Mouse (Mus musculus) midbrain, embryonic 12.5 days (tissue): ENCODE results near the gene Chpt1. TPM values are rescaled to one million over a fixed set of nuclear protein-coding genes. Genes with fewer than 3 reads are reported as not detected.
A peak's percentile ranks its signal among the peaks of the same experiment; 100 is the strongest.
"Not testable (repeated sequence)": the region's sequence is repeated elsewhere in the genome, so short reads cannot be mapped to it uniquely, and the experiment has no call there.

Source experiments
- ATAC-seq: fragments of 200-750 bp; cut with Nextera tagmentation; 2 replicates; pipeline ENCODE4 v1.8.0; 2017; ENCODE audit warnings: low read depth, moderate TSS enrichment, moderate library complexity; ENCODE audit not compliant: low FRiP score
- H3K27ac ChIP-seq: fragments of 300-500 bp; sonication (generic); replicated peaks from 2 replicates; pipeline ENCODE4 v1.5.1; 2016; ENCODE audit warnings: mild to moderate bottlenecking
- H3K27me3 ChIP-seq: fragments of 300-500 bp; sonication (generic); 2 replicates; pipeline ENCODE4 v1.6.1; 2016; ENCODE audit warnings: mild to moderate bottlenecking
- H3K36me3 ChIP-seq: fragments of 300-500 bp; sonication (generic); 2 replicates; pipeline ENCODE4 v1.6.1; 2016
- H3K4me1 ChIP-seq: fragments of 300-500 bp; sonication (generic); 2 replicates; pipeline ENCODE4 v1.6.1; 2016
- H3K4me2 ChIP-seq: fragments of 300-500 bp; sonication (generic); replicated peaks from 2 replicates; pipeline ENCODE4 v1.6.1; 2016; ENCODE audit warnings: mild to moderate bottlenecking, moderate library complexity
- H3K4me3 ChIP-seq: fragments of 300-500 bp; sonication (generic); 2 replicates; pipeline ENCODE4 v1.5.1; 2016; ENCODE audit warnings: mild to moderate bottlenecking
- H3K9ac ChIP-seq: fragments of 300-500 bp; sonication (generic); replicated peaks from 2 replicates; pipeline ENCODE4 v1.6.1; 2016; ENCODE audit warnings: mild to moderate bottlenecking, moderate library complexity
- H3K9me3 ChIP-seq: fragments of 300-500 bp; sonication (generic); 2 replicates; pipeline ENCODE4 v1.6.1; 2016; ENCODE audit warnings: mild to moderate bottlenecking
- WGBS: fragments of 180-500 bp; shearing (Covaris S2); methylation state at CpG from one replicate; pipeline ENCODE4 v1.1.7; 2016; 5-methylcytosine and 5-hydroxymethylcytosine counted together
- polyA plus RNA-seq: library from polyadenylated mRNA; unstranded; fragments of >200 nt; fragmentation: Nextera tagmentation; extraction: Ambion mirVana; gene quantifications from 2 replicates; pipeline ENCODE4 v1.2.1, GENCODE M21; 2016

Gene Chpt1
- polyA plus RNA-seq: 15.5 and 16.4 TPM in 2 replicates

- 1% methylated on average over 56 of the region's 80 CpGs for WGBS
- Histone ChIP-seq H3K9me3 (no peaks in the 10 kb centered on the region), H3K36me3 (no peaks in the 10 kb centered on the region), H3K27ac (peak within 1 kb of the TSS; percentile 67), H3K27me3 (no peaks in the 10 kb centered on the region), H3K4me1 (peaks cover 16% of the 10 kb centered on the region; the same call in 1 of the 2 replicates), H3K4me3 (peak within 1 kb of the TSS; percentile 59), H3K9ac (peak within 1 kb of the TSS; percentile 80), H3K4me2 (peak within 1 kb of the TSS; percentile 64)
- peak; percentile 97 for ATAC-seq
These were observed at the start of gene Chpt1 for GRCm38 (mm10) chr10:88503421-88504314. TSS of gene Chpt1 (minus strand) at chr10:88504073.

DNA sequence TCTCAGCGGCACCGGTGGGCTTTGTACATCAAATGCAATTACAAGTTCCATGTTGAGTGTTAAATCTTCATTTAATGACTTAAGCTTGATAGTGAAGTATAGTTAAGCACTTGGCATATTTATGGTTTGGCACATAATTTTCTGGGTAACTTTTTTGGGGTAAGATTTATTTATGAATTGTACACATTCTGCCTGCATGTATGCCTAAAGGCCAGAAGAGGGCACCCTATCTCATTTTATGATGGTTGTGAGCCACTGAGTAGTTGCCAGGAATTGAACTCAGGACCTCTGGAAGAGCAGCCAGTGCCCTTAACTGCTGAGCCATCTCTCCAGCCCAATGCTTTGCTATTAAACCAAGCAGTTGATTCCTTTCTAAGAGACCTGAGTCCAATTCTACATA is 48.9 kb upstream of the Chpt1 start:
- Histone ChIP-seq H3K27me3 (no peaks in the 10 kb centered on the region), H3K9me3 (no peaks in the 10 kb centered on the region), H3K9ac (no peak overlapping the region), H3K27ac (no peak overlapping the region), H3K4me1 (no peaks in the 10 kb centered on the region), H3K36me3 (no peaks in the 10 kb centered on the region), H3K4me3 (no peak overlapping the region), H3K4me2 (no peak overlapping the region)
- ATAC-seq: no peak
- WGBS: 94% methylated on average over 2 of the region's 2 CpGs

- Histone ChIP-seq H3K36me3 (no peaks in the 10 kb centered on the region), H3K27ac (no peak overlapping the region), H3K4me2 (no peak overlapping the region), H3K9me3 (no peaks in the 10 kb centered on the region), H3K4me1 (no peaks in the 10 kb centered on the region), H3K27me3 (no peaks in the 10 kb centered on the region), H3K9ac (no peak overlapping the region), H3K4me3 (no peak overlapping the region)
- 75% methylated on average over 3 of the region's 3 CpGs for WGBS
- ATAC-seq: no peak
These were observed 46.4 kb upstream of the Chpt1 start for GRCm38 (mm10) chr10:88550225-88550624.

- Histone ChIP-seq H3K4me2 (no peak overlapping the region), H3K36me3 (no peaks in the 10 kb centered on the region), H3K9me3 (0 out of 2 replicates have a peak, but pooled peaks cover 4% of the 10 kb centered on the region), H3K27me3 (no peaks in the 10 kb centered on the region), H3K9ac (no peak overlapping the region), H3K4me1 (no peaks in the 10 kb centered on the region), H3K27ac (no peak overlapping the region), H3K4me3 (no peak overlapping the region)
- ATAC-seq: no peak
- WGBS: 55% methylated on average over 2 of the region's 2 CpGs
These were observed 43.8 kb upstream of the Chpt1 start for GRCm38 (mm10) chr10:88547635-88548034.

GRCm38 (mm10) chr10:88530631-88531030 is 26.8 kb upstream of the Chpt1 start:
- 75% methylated on average over 5 of the region's 5 CpGs for WGBS
- Histone ChIP-seq H3K4me2 (no peak overlapping the region), H3K4me3 (no peak overlapping the region), H3K27ac (no peak overlapping the region), H3K4me1 (no peaks in the 10 kb centered on the region), H3K9me3 (no peaks in the 10 kb centered on the region), H3K36me3 (no peaks in the 10 kb centered on the region), H3K27me3 (no peaks in the 10 kb centered on the region), H3K9ac (no peak overlapping the region)
- no peak for ATAC-seq

- Histone ChIP-seq H3K9ac (no peak overlapping the region), H3K36me3 (no peaks in the 10 kb centered on the region), H3K27me3 (no peaks in the 10 kb centered on the region), H3K4me2 (no peak overlapping the region), H3K4me1 (no peaks in the 10 kb centered on the region), H3K9me3 (no peaks in the 10 kb centered on the region), H3K27ac (no peak overlapping the region), H3K4me3 (no peak overlapping the region)
- ATAC-seq: no peak
- WGBS: 85% methylated on average over 2 of the region's 2 CpGs
These were observed 20.1 kb upstream of the Chpt1 start for GRCm38 (mm10) chr10:88524016-88524415.

- no peak for ATAC-seq
- Histone ChIP-seq H3K36me3 (no peaks in the 10 kb centered on the region), H3K27me3 (no peaks in the 10 kb centered on the region), H3K9ac (no peak overlapping the region), H3K4me1 (no peaks in the 10 kb centered on the region), H3K9me3 (no peaks in the 10 kb centered on the region), H3K4me2 (no peak overlapping the region), H3K27ac (no peak overlapping the region), H3K4me3 (no peak overlapping the region)
- whole genome bisulfite sequencing: 83% methylated on average over 1 of the region's 1 CpGs
These were observed 19.3 kb upstream of the Chpt1 start for GRCm38 (mm10) chr10:88523212-88523611.

DNA sequence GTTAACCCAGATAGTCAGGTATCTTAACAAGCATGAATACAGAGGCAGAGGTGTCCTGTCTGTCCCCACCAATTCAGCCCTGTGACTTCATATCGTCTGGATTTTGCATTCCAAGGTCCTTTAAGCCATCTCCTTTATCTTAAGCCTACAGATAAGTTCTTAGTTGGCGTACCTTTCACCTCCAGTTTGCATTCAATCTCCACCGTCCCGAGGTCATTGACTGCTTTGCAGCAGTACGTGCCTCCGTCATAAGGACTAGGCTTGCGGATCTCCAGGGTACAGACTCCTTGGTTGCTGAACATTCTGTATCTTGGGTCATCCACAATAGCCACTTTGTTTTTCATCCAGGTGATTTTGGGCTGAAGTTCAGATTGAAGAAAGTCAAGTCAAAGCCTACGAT is 18.9 kb upstream of the Chpt1 start:
- H3K9me3 ChIP-seq: no peaks in the 10 kb centered on the region
- no peaks in the 10 kb centered on the region for H3K27me3 ChIP-seq
- no peaks in the 10 kb centered on the region for H3K4me1 ChIP-seq
- no peak overlapping the region for H3K4me3 ChIP-seq
- no peak overlapping the region for H3K9ac ChIP-seq
- H3K27ac ChIP-seq: no peak overlapping the region
- WGBS: 89% methylated on average over 8 of the region's 8 CpGs
- no peak for ATAC-seq
- H3K4me2 ChIP-seq: no peak overlapping the region
- no peaks in the 10 kb centered on the region for H3K36me3 ChIP-seq

DNA sequence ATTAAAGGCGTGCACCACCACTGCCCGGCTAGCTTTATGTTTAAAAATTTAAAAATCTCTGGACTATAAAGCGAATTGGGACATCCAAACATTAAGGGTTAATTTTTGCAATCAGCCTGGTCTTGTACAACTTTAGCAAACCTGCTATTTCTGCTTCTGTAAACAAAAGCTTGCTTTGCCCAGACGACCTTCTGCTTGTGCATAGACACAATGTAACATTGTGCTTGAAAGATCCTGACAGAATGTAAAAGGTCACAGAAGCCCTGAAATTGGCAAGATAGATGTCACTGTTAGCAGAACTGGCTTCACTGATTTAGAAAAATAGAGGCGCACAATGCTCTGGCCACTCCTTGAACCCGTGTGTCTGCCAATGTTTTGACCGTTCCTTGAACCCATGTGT is 11.2 kb upstream of the Chpt1 start:
- not testable (repeated sequence) for H3K9me3 ChIP-seq, H3K27me3 ChIP-seq, H3K4me2 ChIP-seq, H3K4me1 ChIP-seq, ATAC-seq, H3K9ac ChIP-seq, H3K27ac ChIP-seq, H3K4me3 ChIP-seq, H3K36me3 ChIP-seq
- 86% methylated on average over 7 of the region's 7 CpGs for WGBS

- 80% methylated on average over 2 of the region's 2 CpGs for WGBS
- Histone ChIP-seq H3K27me3 (no peaks in the 10 kb centered on the region), H3K36me3 (no peaks in the 10 kb centered on the region), H3K4me3 (no peak overlapping the region), H3K9ac (no peak overlapping the region), H3K27ac (no peak overlapping the region), H3K4me2 (no peak overlapping the region), H3K9me3 (no peaks in the 10 kb centered on the region), H3K4me1 (no peaks in the 10 kb centered on the region)
- ATAC-seq: no peak
These were observed 10.6 kb upstream of the Chpt1 start for GRCm38 (mm10) chr10:88514495-88514894.

- Histone ChIP-seq H3K4me1 (no peaks in the 10 kb centered on the region), H3K36me3 (no peaks in the 10 kb centered on the region), H3K9ac (no peak overlapping the region), H3K4me2 (no peak overlapping the region), H3K27me3 (no peaks in the 10 kb centered on the region), H3K4me3 (no peak overlapping the region), H3K27ac (no peak overlapping the region), H3K9me3 (no peaks in the 10 kb centered on the region)
- WGBS: 70% methylated on average over 8 of the region's 8 CpGs
- ATAC-seq: no peak
These were observed 9.8 kb upstream of the Chpt1 start for GRCm38 (mm10) chr10:88513574-88514135.

- Histone ChIP-seq H3K36me3 (no peaks in the 10 kb centered on the region), H3K4me1 (no peaks in the 10 kb centered on the region), H3K4me3 (no peak overlapping the region), H3K27ac (no peak overlapping the region), H3K27me3 (no peaks in the 10 kb centered on the region), H3K4me2 (no peak overlapping the region), H3K9me3 (no peaks in the 10 kb centered on the region), H3K9ac (no peak overlapping the region)
- 90% methylated on average over 9 of the region's 9 CpGs for WGBS
- ATAC-seq: no peak
These were observed 7.5 kb upstream of the Chpt1 start for GRCm38 (mm10) chr10:88511355-88511754.
